ENCODE assay signal across 9 mouse cellular contexts in the genomic region with DNA sequence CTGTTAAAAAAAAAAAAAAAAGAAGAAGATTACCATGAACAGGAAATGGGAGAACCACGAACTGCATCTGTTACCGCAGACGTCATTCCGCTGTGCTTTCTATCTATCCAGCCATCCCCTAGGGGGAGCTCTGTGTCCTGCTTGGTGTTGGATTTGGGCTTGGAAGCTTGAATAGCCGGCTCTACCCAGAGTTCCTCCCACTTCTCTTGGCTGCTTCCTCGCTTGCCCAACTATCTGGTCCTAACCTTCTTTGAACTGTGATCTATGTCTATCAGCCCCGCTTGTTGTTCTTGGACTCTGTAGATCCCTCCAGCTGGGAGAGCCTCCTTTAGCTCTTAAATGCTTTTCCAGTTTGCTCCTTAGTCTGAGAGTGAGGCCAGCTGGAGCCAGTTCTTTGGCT. TPM values are rescaled to one million over a fixed set of nuclear protein-coding genes. Genes with fewer than 3 reads are reported as not detected.
DNase-seq lines count a peak whose midpoint lies in the region; ATAC-seq and TF ChIP-seq lines count a peak whose summit lies in the region.
"Had no signal": no experiment of that assay in that cellular context is flagged by ENCODE, and none has a peak within 500 bp of the region (broad histone marks: within the 10 kb centered on the region; RNA-seq: fewer than 3 reads in every experiment).

No protein-coding gene starts in this region.

- peak overlapping the region; percentile 84 for H3K27ac ChIP-seq in MEL (ENCODE audit: control insufficient read depth, low read depth, low read length)
- no peak overlapping the region for H3K27ac ChIP-seq in forebrain, embryonic 14.5 days (ENCODE audit: low read depth, low read length)
- no peak overlapping the region for H3K27ac ChIP-seq in heart, postnatal 0 days (ENCODE audit: low read depth)
- H3K27ac ChIP-seq in lung, embryonic 14.5 days (ENCODE audit: low read depth) = 0 out of 2 replicates have a peak overlapping the region, but pooled peaks have one; percentile 24
- H3K27ac ChIP-seq: neural tube, embryonic 12.5 days had no signal

- peak overlapping the region; percentile 21 to 27; a peak in 1 of 4 replicates for H3K4me3 ChIP-seq in MEL (ENCODE audit: control insufficient read depth in 1 of 2, insufficient read depth in 1 of 2, low read depth in 2 of 2, low read length in 2 of 2)
- no peak overlapping the region for H3K4me3 ChIP-seq in forebrain, embryonic 14.5 days (ENCODE audit: low read depth, low read length)
- H3K4me3 ChIP-seq in heart, postnatal 0 days (ENCODE audit: low read depth, low read length) = no peak overlapping the region
- H3K4me3 ChIP-seq in lung, embryonic 14.5 days (ENCODE audit: low read depth, low read length) = no peak overlapping the region
- H3K4me3 ChIP-seq: neural tube, embryonic 12.5 days had no signal

- H3K9me3 ChIP-seq in MEL (replicated peaks; ENCODE audit: insufficient read depth, low read length) = no peaks in the 10 kb centered on the region
- H3K9me3 ChIP-seq in forebrain, embryonic 14.5 days (replicated peaks; ENCODE audit: control insufficient read depth, low read length) = no peaks in the 10 kb centered on the region
- H3K9me3 ChIP-seq in heart, postnatal 0 days (replicated peaks; ENCODE audit: control insufficient read depth, low read length) = no peaks in the 10 kb centered on the region
- H3K9me3 ChIP-seq in lung, embryonic 14.5 days (ENCODE audit: low read depth, low read length) = no peaks in the 10 kb centered on the region
- H3K9me3 ChIP-seq: neural tube, embryonic 12.5 days had no signal

- H3K4me1 ChIP-seq in MEL (ENCODE audit: control insufficient read depth in 1 of 2, insufficient read depth in 2 of 2, low read length in 2 of 2) = peaks cover 23 to 32% of the 10 kb centered on the region in 2 experiments
- H3K4me1 ChIP-seq in forebrain, embryonic 14.5 days (ENCODE audit: control insufficient read depth, insufficient read depth, low read length) = 0 out of 2 replicates have a peak, but pooled peaks cover under 1% of the 10 kb centered on the region
- H3K4me1 ChIP-seq in heart, postnatal 0 days (ENCODE audit: control insufficient read depth, insufficient read depth) = no peaks in the 10 kb centered on the region
- H3K4me1 ChIP-seq in lung, embryonic 14.5 days (ENCODE audit: insufficient read depth) = peaks cover 11% of the 10 kb centered on the region

- DNase-seq in MEL (ENCODE audit: low read depth, low spot score) = peak; percentile 95
- peak; percentile 89 for DNase-seq in c-Kit-positive CD71-positive TER-119-negative erythroid progenitor cells, embryonic 14.5 days (ENCODE audit: low read depth)
- DNase-seq in forebrain, embryonic 14.5 days (ENCODE audit: low spot score) = peak; percentile 88
- DNase-seq in heart, postnatal 0 days (ENCODE audit: low spot score) = peak; percentile 91
- peak; percentile 91 for DNase-seq in layer of hippocampus, adult 11-12 months (ENCODE audit: low spot score)
- peak; percentile 95 for DNase-seq in lung, embryonic 14.5 days
- DNase-seq in retina, postnatal 7 days (ENCODE audit: low read depth, low spot score) = peak; percentile 70
- peak; percentile 88 for DNase-seq in thymus, postnatal 4 days

- H3K79me2 ChIP-seq in MEL (ENCODE audit: control insufficient read depth, insufficient read depth, low read length, poor library complexity) = no peaks in the 10 kb centered on the region

- no peak overlapping the region for H3K4me2 ChIP-seq in forebrain, embryonic 14.5 days (ENCODE audit: low read length)
- H3K4me2 ChIP-seq in heart, postnatal 0 days (ENCODE audit: low read depth, low read length) = no peak overlapping the region
- 0 out of 2 replicates have a peak overlapping the region, but pooled peaks have one; percentile 3 for H3K4me2 ChIP-seq in lung, embryonic 14.5 days
- H3K4me2 ChIP-seq: neural tube, embryonic 12.5 days had no signal

- no peaks in the 10 kb centered on the region for H3K27me3 ChIP-seq in MEL (ENCODE audit: control insufficient read depth in 1 of 2, insufficient read depth in 2 of 2, low read length in 2 of 2)
- peaks cover 4% of the 10 kb centered on the region for H3K27me3 ChIP-seq in forebrain, embryonic 14.5 days (replicated peaks; ENCODE audit: control insufficient read depth, insufficient read depth, low read length)
- no peaks in the 10 kb centered on the region for H3K27me3 ChIP-seq in heart, postnatal 0 days (ENCODE audit: control insufficient read depth, insufficient read depth, low read length)
- H3K27me3 ChIP-seq in lung, embryonic 14.5 days (ENCODE audit: insufficient read depth, low read length) = peaks cover 2% of the 10 kb centered on the region; the same call in 1 of the 2 replicates

- peaks cover 0 to 26% of the 10 kb centered on the region in 2 experiments; a peak in 2 of 4 replicates for H3K36me3 ChIP-seq in MEL (ENCODE audit: control insufficient read depth in 1 of 2, insufficient read depth in 2 of 2, low read length in 2 of 2)
- no peaks in the 10 kb centered on the region for H3K36me3 ChIP-seq in forebrain, embryonic 14.5 days (ENCODE audit: control insufficient read depth, insufficient read depth, low read length)
- no peaks in the 10 kb centered on the region for H3K36me3 ChIP-seq in heart, postnatal 0 days (replicated peaks; ENCODE audit: control insufficient read depth, insufficient read depth, low read length)
- no peaks in the 10 kb centered on the region for H3K36me3 ChIP-seq in lung, embryonic 14.5 days (ENCODE audit: insufficient read depth)
- H3K36me3 ChIP-seq: neural tube, embryonic 12.5 days had no signal

- WGBS in forebrain, embryonic 14.5 days = 16% methylated on average over 7 of the region's 7 CpGs
- 2% methylated on average over 7 of the region's 7 CpGs for WGBS in heart, postnatal 0 days
- 5% methylated on average over 7 of the region's 7 CpGs for WGBS in lung, embryonic 14.5 days

- peak; percentile 17 to 68; a peak in 3 of 4 replicates for TF ChIP-seq EP300 in MEL (IDR thresholded peaks at IDR 0.05; ENCODE audit: low read depth in 1 of 2, low read length in 2 of 2)
- TF ChIP-seq EP300 in heart, postnatal 0 days (IDR thresholded peaks at IDR 0.05; ENCODE audit: low read depth) = no peak

- peak; percentile 86 for TF ChIP-seq RAD21 in MEL (IDR thresholded peaks at IDR 0.05; ENCODE audit: low read depth, low read length)

- peak; percentile 60; the same call in 1 of the 2 replicates for ATAC-seq in forebrain, embryonic 14.5 days
- peak; percentile 78 for ATAC-seq in heart, postnatal 0 days (ENCODE audit: insufficient read depth, low read depth)
- ATAC-seq in lung, embryonic 14.5 days (ENCODE audit: insufficient read depth) = peak; percentile 71

- TF ChIP-seq POLR2A in MEL (IDR thresholded peaks at IDR 0.05; ENCODE audit: control insufficient read depth in 1 of 2, insufficient read depth in 1 of 2, low read depth in 1 of 2, low read length in 2 of 2, poor library complexity in 1 of 2) = no peak

- TF ChIP-seq CTCF in MEL (IDR thresholded peaks at IDR 0.05 in 2 of 3, conservative IDR thresholded peaks at IDR 0.05 in 1 of 3; ENCODE audit: control insufficient read depth in 1 of 3, insufficient read depth in 1 of 3, low read depth in 2 of 3, low read length in 3 of 3, poor library complexity in 1 of 3, severe bottlenecking in 1 of 3) = peak; percentile 77 to 87 (median 86)
- peak; percentile 87 for TF ChIP-seq CTCF in heart, postnatal 0 days (IDR thresholded peaks at IDR 0.05; ENCODE audit: low read depth)
- TF ChIP-seq CTCF in lung, embryonic 14.5 days (IDR thresholded peaks at IDR 0.05; ENCODE audit: low read depth) = peak; percentile 87

- peak overlapping the region; percentile 58 for H3K9ac ChIP-seq in MEL (ENCODE audit: control insufficient read depth, low read depth, low read length, poor library complexity, severe bottlenecking)
- H3K9ac ChIP-seq in forebrain, embryonic 14.5 days (ENCODE audit: low read length) = no peak overlapping the region
- H3K9ac ChIP-seq in heart, postnatal 0 days (replicated peaks; ENCODE audit: low read depth, low read length) = no peak overlapping the region
- no peak overlapping the region for H3K9ac ChIP-seq in lung, embryonic 14.5 days
- H3K9ac ChIP-seq: neural tube, embryonic 12.5 days had no signal

TF ChIP-seq in MEL, 35 proteins besides CTCF, POLR2A, EP300 and RAD21 (continues in another document):
- no peak for TF ChIP-seq NELFE (IDR thresholded peaks at IDR 0.05; ENCODE audit: low read depth, low read length)
- peak; percentile 45; the same call in 1 of the 2 replicates for TF ChIP-seq RCOR1 (IDR thresholded peaks at IDR 0.05; ENCODE audit: low read depth, low read length)
- no peak for TF ChIP-seq KAT2A (conservative IDR thresholded peaks at IDR 0.05; ENCODE audit: low read depth, low read length)
- TF ChIP-seq GABPA (IDR thresholded peaks at IDR 0.05; ENCODE audit: low read depth, low read length) = no peak

RNA-seq across cellular contexts. Expression of gene Rabif, which starts 24.2 kb away (rescaled TPM):
- total RNA-seq in MEL (2012; rRNA removed) = 18.5 and 21.5 TPM in 2 replicates
- 10 to 100 TPM in 1 of 2 experiments, not detected in 1; 21.8 TPM for polyA plus RNA-seq in MEL (2012; ENCODE audit: insufficient read depth in 1 of 2, insufficient read length in 2 of 2, low read depth in 1 of 2, low replicate concordance in 2 of 2, missing spikeins in 1 of 2)
- polyA plus RNA-seq in forebrain, embryonic 14.5 days (2014; fragmentation: Nextera tagmentation; extraction: Ambion mirVana) = 59.4 and 66.3 TPM in 2 replicates
- 9.7 and 14.0 TPM in 2 replicates for total RNA-seq in heart, postnatal 0 days (2014; rRNA removed; ENCODE audit: low replicate concordance)
- 21.4 and 22.8 TPM in 2 replicates for polyA plus RNA-seq in heart, postnatal 0 days (2015; fragmentation: Nextera tagmentation; extraction: Ambion mirVana)
- 38.4 and 39.6 TPM in 2 replicates for polyA plus RNA-seq in lung, embryonic 14.5 days (2014; fragmentation: Nextera tagmentation; extraction: Ambion mirVana)

RNA-seq across cellular contexts. Expression of gene Mgat4e, which starts 30.8 kb away (rescaled TPM):
- 0.08 TPM in 1 of 2 replicates, not detected in the other for total RNA-seq in MEL (2012; rRNA removed)
- under 1 TPM in 1 of 2 experiments, not detected in 1; 0.17 TPM for polyA plus RNA-seq in MEL (2012; ENCODE audit: insufficient read depth in 1 of 2, insufficient read length in 2 of 2, low read depth in 1 of 2, low replicate concordance in 2 of 2, missing spikeins in 1 of 2)
- not detected in 2 replicates for polyA plus RNA-seq in forebrain, embryonic 14.5 days (2014; fragmentation: Nextera tagmentation; extraction: Ambion mirVana)
- not detected in 2 replicates for total RNA-seq in heart, postnatal 0 days (2014; rRNA removed; ENCODE audit: low replicate concordance)
- polyA plus RNA-seq in heart, postnatal 0 days (2015; fragmentation: Nextera tagmentation; extraction: Ambion mirVana) = not detected in 2 replicates
- 0.27 TPM in 1 of 2 replicates, not detected in the other for polyA plus RNA-seq in lung, embryonic 14.5 days (2014; fragmentation: Nextera tagmentation; extraction: Ambion mirVana)
- polyA plus RNA-seq: neural tube, embryonic 12.5 days had no signal

RNA-seq across cellular contexts. Expression of gene Kdm5b, which starts 41.3 kb away (rescaled TPM):
- total RNA-seq in MEL (2012; rRNA removed) = 25.5 and 37.7 TPM in 2 replicates
- 10 to 100 TPM; 31.8 to 48.6 TPM for polyA plus RNA-seq in MEL (2012; ENCODE audit: insufficient read depth in 1 of 2, insufficient read length in 2 of 2, low read depth in 1 of 2, low replicate concordance in 2 of 2, missing spikeins in 1 of 2)
- polyA plus RNA-seq in forebrain, embryonic 14.5 days (2014; fragmentation: Nextera tagmentation; extraction: Ambion mirVana) = 75.3 and 88.4 TPM in 2 replicates
- total RNA-seq in heart, postnatal 0 days (2014; rRNA removed; ENCODE audit: low replicate concordance) = 29.3 and 30.1 TPM in 2 replicates
- polyA plus RNA-seq in heart, postnatal 0 days (2015; fragmentation: Nextera tagmentation; extraction: Ambion mirVana) = 19.0 and 19.4 TPM in 2 replicates
- 54.7 and 59.0 TPM in 2 replicates for polyA plus RNA-seq in lung, embryonic 14.5 days (2014; fragmentation: Nextera tagmentation; extraction: Ambion mirVana)

Comparison
In these comparisons a context has a peak if more than half of its experiments do, and no peak if none do; other contexts are left out.
1. H3K27ac ChIP-seq: peak in MEL (single experiment) and lung, embryonic 14.5 days (single experiment); none in forebrain, embryonic 14.5 days (single experiment) and heart, postnatal 0 days (single experiment).
2. H3K4me3 ChIP-seq: peak in MEL (2 of 2); none in forebrain, embryonic 14.5 days (single experiment), heart, postnatal 0 days (single experiment) and lung, embryonic 14.5 days (single experiment).
3. Peak in every context shown above with its lines, with median percentiles within 50 percentile points of each other: DNase-seq, CTCF ChIP-seq and ATAC-seq.